Mouse (Mus musculus): Measurements from ENCODE around the gene Paip2b. TPM values are rescaled to one million over a fixed set of nuclear protein-coding genes. Genes with fewer than 3 reads are reported as not detected.

The Paip2b gene
- total and polyA plus RNA-seq, 3 experiments: 18.4 to 21.0 TPM; not detected in 1

- no peak overlapping the region for H3K9ac ChIP-seq (ENCODE audit: control insufficient read depth, low read depth, low read length, poor library complexity, severe bottlenecking)
- H3K79me2 ChIP-seq (ENCODE audit: control insufficient read depth, insufficient read depth, low read length, poor library complexity): no peaks in the 10 kb centered on the region
- DNase-seq (ENCODE audit: low read depth, low spot score): no peak
- no peaks in the 10 kb centered on the region for H3K36me3 ChIP-seq (ENCODE audit: control insufficient read depth in 1 of 2, insufficient read depth in 2 of 2, low read length in 2 of 2)
- no peak overlapping the region for H3K4me3 ChIP-seq (ENCODE audit: control insufficient read depth in 1 of 2, insufficient read depth in 1 of 2, low read depth in 2 of 2, low read length in 2 of 2)
- no peak overlapping the region for H3K27ac ChIP-seq (ENCODE audit: control insufficient read depth, low read depth, low read length)
- no peaks in the 10 kb centered on the region for H3K4me1 ChIP-seq (ENCODE audit: control insufficient read depth in 1 of 2, insufficient read depth in 2 of 2, low read length in 2 of 2)
- no peak for TF ChIP-seq MAZ (IDR thresholded peaks at IDR 0.05; ENCODE audit: low read depth, low read length)
- TF ChIP-seq POLR2AphosphoS2 (IDR thresholded peaks at IDR 0.05; ENCODE audit: low read length): no peak
- no peak for TF ChIP-seq KAT2A (conservative IDR thresholded peaks at IDR 0.05; ENCODE audit: low read depth, low read length)
- TF ChIP-seq TCF12 (IDR thresholded peaks at IDR 0.05; ENCODE audit: low read depth, low read length): no peak
- TF ChIP-seq ZMIZ1 (IDR thresholded peaks at IDR 0.05; ENCODE audit: low read depth, low read length): no peak
- TF ChIP-seq UBTF (IDR thresholded peaks at IDR 0.05; ENCODE audit: borderline replicate concordance, insufficient read depth, low read depth, low read length): no peak
- no peak for TF ChIP-seq BHLHE40 (IDR thresholded peaks at IDR 0.05; ENCODE audit: borderline replicate concordance, low read depth, low read length)
- no peak for TF ChIP-seq TBP (IDR thresholded peaks at IDR 0.05; ENCODE audit: low read depth, low read length)
- no peak for TF ChIP-seq RAD21 (IDR thresholded peaks at IDR 0.05; ENCODE audit: low read depth, low read length)
- TF ChIP-seq GATA1 (IDR thresholded peaks at IDR 0.05; ENCODE audit: low read depth, low read length): no peak
- no peak for TF ChIP-seq CTCF (IDR thresholded peaks at IDR 0.05 in 2 of 3, conservative IDR thresholded peaks at IDR 0.05 in 1 of 3; ENCODE audit: control insufficient read depth in 1 of 3, insufficient read depth in 1 of 3, low read depth in 2 of 3, low read length in 3 of 3, poor library complexity in 1 of 3, severe bottlenecking in 1 of 3)
- TF ChIP-seq MYC (IDR thresholded peaks at IDR 0.05; ENCODE audit: low read depth, low read length): no peak
- TF ChIP-seq RCOR1 (IDR thresholded peaks at IDR 0.05; ENCODE audit: low read depth, low read length): no peak
- no peak for TF ChIP-seq MEF2A (IDR thresholded peaks at IDR 0.05; ENCODE audit: extremely low read depth, insufficient replicate concordance, low read depth, low read length, poor library complexity, severe bottlenecking)
- no peaks in the 10 kb centered on the region for H3K27me3 ChIP-seq (ENCODE audit: control insufficient read depth in 1 of 2, insufficient read depth in 2 of 2, low read length in 2 of 2)
- no peaks in the 10 kb centered on the region for H3K9me3 ChIP-seq (replicated peaks; ENCODE audit: insufficient read depth, low read length)
Measured at GRCm38 (mm10) chr6:83802846-83803245, 28.7 kb downstream of the Paip2b start.

DNA sequence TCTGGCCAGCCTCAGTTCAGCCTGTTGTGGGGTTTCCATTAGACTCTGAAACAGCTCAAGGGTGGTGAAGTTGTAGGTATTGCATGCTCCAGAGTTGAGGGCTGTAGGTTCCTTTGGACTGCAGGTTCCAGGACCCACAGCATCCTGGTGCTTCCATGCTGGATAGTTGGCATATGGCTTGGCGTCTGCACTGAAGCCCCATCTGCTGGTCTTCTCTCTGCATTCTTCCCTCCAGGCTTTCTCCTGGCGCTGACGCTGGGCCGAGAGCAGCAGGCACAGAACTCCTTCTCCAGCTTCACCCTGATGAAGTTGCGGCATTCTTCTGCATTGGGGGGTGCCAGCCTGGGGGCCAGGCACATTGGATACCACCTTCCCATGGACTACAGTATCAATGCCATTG, 29.5 kb downstream of the Paip2b start:
- H3K27me3 ChIP-seq (ENCODE audit: control insufficient read depth in 1 of 2, insufficient read depth in 2 of 2, low read length in 2 of 2): no peaks in the 10 kb centered on the region
- H3K27ac ChIP-seq (ENCODE audit: control insufficient read depth, low read depth, low read length): no peak overlapping the region
- no peaks in the 10 kb centered on the region for H3K36me3 ChIP-seq (ENCODE audit: control insufficient read depth in 1 of 2, insufficient read depth in 2 of 2, low read length in 2 of 2)
- no peak overlapping the region for H3K4me3 ChIP-seq (ENCODE audit: control insufficient read depth in 1 of 2, insufficient read depth in 1 of 2, low read depth in 2 of 2, low read length in 2 of 2)
- no peaks in the 10 kb centered on the region for H3K79me2 ChIP-seq (ENCODE audit: control insufficient read depth, insufficient read depth, low read length, poor library complexity)
- no peak overlapping the region for H3K9ac ChIP-seq (ENCODE audit: control insufficient read depth, low read depth, low read length, poor library complexity, severe bottlenecking)
- no peak for DNase-seq (ENCODE audit: low read depth, low spot score)
- TF ChIP-seq CHD1 (IDR thresholded peaks at IDR 0.05; ENCODE audit: low read depth, low read length) (no peak), RAD21 (IDR thresholded peaks at IDR 0.05; ENCODE audit: low read depth, low read length) (no peak), MAZ (IDR thresholded peaks at IDR 0.05; ENCODE audit: low read depth, low read length) (no peak), TAL1 (IDR thresholded peaks at IDR 0.05; ENCODE audit: low read length) (no peak), HCFC1 (IDR thresholded peaks at IDR 0.05; ENCODE audit: low read depth, low read length) (no peak), JUND (IDR thresholded peaks at IDR 0.05; ENCODE audit: low read depth, low read length) (no peak), NRF1 (IDR thresholded peaks at IDR 0.05; ENCODE audit: insufficient read depth, low read depth, low read length, poor library complexity, severe bottlenecking) (no peak), USF2 (IDR thresholded peaks at IDR 0.05; ENCODE audit: borderline replicate concordance in 1 of 2, insufficient read depth in 1 of 2, low read depth in 1 of 2, low read length in 2 of 2) (no peak)
- H3K9me3 ChIP-seq (replicated peaks; ENCODE audit: insufficient read depth, low read length): no peaks in the 10 kb centered on the region
- no peaks in the 10 kb centered on the region for H3K4me1 ChIP-seq (ENCODE audit: control insufficient read depth in 1 of 2, insufficient read depth in 2 of 2, low read length in 2 of 2)

Data from MEL (cell line).